Mouse (Mus musculus): Measurements from ENCODE around the gene Pax3. TPM values are rescaled to one million over a fixed set of nuclear protein-coding genes. Genes with fewer than 3 reads are reported as not detected.

Gene Pax3
- polyA plus RNA-seq (2015; fragmentation: Nextera tagmentation; extraction: Ambion mirVana): not detected in 2 replicates

GRCm38 (mm10) chr1:78196751-78197311, at the start of gene Pax3:
Gene Pax3, minus strand, starts transcription at chr1:78197134.

Other genes starting within 250 kb of the Pax3 start
- gene Sgpp2, start 113.2 kb upstream of the Pax3 start, polyA plus RNA-seq (2015; fragmentation: Nextera tagmentation; extraction: Ambion mirVana): 0.15 and 0.16 TPM in 2 replicates